Mouse (Mus musculus): ENCODE measurements around the gene Tyw1.

DNA sequence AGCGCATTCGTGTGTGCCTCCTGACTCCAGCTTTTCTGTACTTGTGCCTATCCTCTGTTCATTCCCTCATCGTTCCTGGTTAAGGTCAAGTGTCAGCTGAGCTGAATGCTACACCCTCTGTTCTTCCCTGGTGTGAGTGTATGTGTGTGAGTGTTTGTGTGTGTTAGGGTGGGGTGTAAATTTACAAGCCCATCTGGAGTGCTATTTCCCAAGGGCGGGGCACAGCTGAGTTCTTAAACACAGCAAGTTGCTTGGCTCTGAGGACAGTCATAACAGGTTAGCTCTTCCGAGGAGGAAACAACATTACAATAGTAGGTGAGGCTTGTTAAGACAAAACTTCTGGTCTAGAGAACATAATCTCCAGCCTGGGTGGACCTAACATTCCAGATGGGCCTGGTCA lies 37.1 kb upstream of the Tyw1 start:
- no peak for TF ChIP-seq CTCF (IDR thresholded peaks at IDR 0.05; ENCODE audit: extremely low read depth, insufficient read depth, low read length)
- no peak for TF ChIP-seq POLR2A (IDR thresholded peaks at IDR 0.05; ENCODE audit: extremely low read depth, insufficient read depth, low read length)

All from cortical plate, adult 2 months (tissue).